Mouse (Mus musculus) B cell, adult (primary cell): ENCODE results near the gene Bex3. TPM values are rescaled to one million over a fixed set of nuclear protein-coding genes. Genes with fewer than 3 reads are reported as not detected.

Experiments
- total RNA-seq: library from RNA; stranded (reverse); gene quantifications from 4 replicates; pipeline ENCODE4 v1.2.4, GENCODE M21; 2023; ENCODE audit not compliant: inconsistent age

Gene Bex3
- 80.9 to 94.1 TPM (median 89.0 TPM) in 4 replicates for total RNA-seq

DNA sequence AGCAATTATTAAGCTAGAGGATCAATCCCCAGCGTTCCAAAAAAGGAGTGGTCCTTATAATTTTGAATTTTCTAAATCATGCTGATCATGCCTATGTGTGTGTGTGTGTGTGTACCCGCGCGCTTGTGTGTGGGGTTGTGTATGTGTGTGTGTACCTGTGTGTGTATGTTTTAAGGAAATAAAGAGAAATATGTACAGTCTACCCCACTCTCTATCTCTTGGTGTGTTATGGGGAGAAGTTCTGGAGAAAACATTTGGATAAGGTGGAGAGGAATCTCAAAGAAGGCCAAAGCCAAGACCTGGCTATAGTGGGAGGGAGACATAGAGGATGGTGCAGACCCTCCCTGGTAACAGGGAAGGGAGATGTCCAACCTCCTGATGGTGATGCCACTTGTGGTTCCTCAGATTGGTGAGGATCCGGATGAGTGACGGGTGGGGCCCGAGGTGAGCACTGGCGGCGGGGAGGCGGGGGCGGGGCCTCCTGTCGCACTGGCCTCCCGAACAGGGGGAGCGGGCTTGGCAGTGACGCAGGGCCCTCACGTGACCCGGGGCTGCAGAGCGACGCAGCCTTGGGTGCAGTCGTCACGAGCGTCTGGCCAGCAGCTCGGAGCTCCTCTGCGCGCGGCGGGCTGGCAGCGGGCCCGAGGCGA is at the start of gene Bex3:
TSS of gene Bex3 (plus strand) at position 511 of the 650 bp plus-strand sequence.

GRCm38 (mm10) chrX:136244574-136245229 is 25.4 kb upstream of the Bex3 start, which contains the start of gene Tceal9:
Gene Tceal9 (plus strand): TSS chrX:136245079.

Other genes starting within 250 kb of the Bex3 start
- gene Arxes1, start 236.9 kb upstream of the Bex3 start, total RNA-seq = 0.45 TPM in 1 of 4 replicates, not detected in the others
- 0.60 to 0.64 TPM in 2 of 4 replicates, not detected in the others for gene Bex2, start 202.0 kb upstream of the Bex3 start, total RNA-seq
- not detected in 4 replicates for gene Nxf3, start 185.0 kb upstream of the Bex3 start, total RNA-seq
- 1.5 TPM in 1 of 4 replicates, not detected in the others for gene Bex4, start 131.3 kb upstream of the Bex3 start, total RNA-seq
- 1.2 to 2.7 TPM (median 1.6 TPM) in 3 of 4 replicates, not detected in the other for gene Tceal8, start 97.9 kb upstream of the Bex3 start, total RNA-seq
- not detected in 4 replicates for gene Tceal5, start 66.4 kb upstream of the Bex3 start, total RNA-seq
- gene Tceal7, start 55.5 kb upstream of the Bex3 start, total RNA-seq = not detected in 4 replicates
- 1.6 to 3.0 TPM (median 2.5 TPM) in 4 replicates for gene Bex1, start 54.7 kb upstream of the Bex3 start, total RNA-seq
- gene Tceal9, start 25.2 kb upstream of the Bex3 start, total RNA-seq = 65.9 to 82.3 TPM (median 72.4 TPM) in 4 replicates
- gene Kir3dl1, start 247.7 kb downstream of the Bex3 start, total RNA-seq = not detected in 4 replicates